Mouse (Mus musculus) MEL-GATA-1-ER (cell line): Measurements from ENCODE around the gene Dusp22.

Source experiments
- DNase-seq: peaks from one replicate; pipeline ENCODE4 v3.0.0-alpha.2; 2012; ENCODE audit warnings: low read depth; ENCODE audit errors: extremely low read depth

The Dusp22 gene

DNA sequence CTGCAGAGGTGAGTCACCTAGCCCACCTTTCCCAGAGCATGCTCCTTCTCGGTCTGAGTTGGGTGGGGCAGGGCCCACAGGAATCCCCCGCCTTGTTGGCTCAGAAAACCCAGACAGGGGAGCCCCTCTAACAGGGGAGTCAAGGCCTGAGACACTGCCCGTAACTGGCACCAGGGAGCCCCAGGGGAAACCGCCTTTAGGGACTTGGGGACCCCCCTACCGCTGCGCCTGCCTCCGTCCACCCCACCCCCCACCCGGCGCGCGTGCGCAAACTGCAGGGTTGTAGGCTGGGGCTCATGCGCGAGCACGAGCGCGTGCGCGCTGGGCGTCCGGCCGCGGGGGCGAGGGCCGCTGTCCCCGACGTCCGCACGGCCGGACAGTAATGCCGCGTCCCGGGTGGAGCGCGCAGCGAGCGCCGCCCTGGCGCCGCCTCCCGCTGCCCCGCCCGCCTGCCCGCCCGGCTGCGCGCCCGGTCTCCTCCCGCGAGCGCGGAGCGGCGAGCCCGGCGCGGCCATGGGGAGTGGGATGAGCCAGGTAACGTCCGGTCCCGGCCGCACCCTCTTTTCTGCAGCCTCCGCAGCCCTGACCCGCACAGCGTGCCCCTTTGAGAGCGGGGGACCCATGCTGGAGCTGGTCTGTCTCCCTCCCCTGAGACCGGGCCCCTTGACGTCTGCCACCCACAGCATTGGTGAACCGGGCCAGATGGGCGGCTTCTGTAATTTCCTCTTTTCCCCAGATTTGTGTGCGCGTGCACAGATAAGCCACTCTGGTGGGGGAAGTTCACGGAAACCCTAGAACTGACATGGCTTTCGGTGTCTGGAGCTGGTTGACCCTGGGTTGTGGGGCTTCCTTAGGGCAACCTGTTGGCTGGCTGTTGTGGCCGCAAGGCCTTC, at the start of gene Dusp22:
Gene Dusp22 (plus strand): TSS at position 387 of the 893 bp plus-strand sequence.
- no peak for DNase-seq

DNA sequence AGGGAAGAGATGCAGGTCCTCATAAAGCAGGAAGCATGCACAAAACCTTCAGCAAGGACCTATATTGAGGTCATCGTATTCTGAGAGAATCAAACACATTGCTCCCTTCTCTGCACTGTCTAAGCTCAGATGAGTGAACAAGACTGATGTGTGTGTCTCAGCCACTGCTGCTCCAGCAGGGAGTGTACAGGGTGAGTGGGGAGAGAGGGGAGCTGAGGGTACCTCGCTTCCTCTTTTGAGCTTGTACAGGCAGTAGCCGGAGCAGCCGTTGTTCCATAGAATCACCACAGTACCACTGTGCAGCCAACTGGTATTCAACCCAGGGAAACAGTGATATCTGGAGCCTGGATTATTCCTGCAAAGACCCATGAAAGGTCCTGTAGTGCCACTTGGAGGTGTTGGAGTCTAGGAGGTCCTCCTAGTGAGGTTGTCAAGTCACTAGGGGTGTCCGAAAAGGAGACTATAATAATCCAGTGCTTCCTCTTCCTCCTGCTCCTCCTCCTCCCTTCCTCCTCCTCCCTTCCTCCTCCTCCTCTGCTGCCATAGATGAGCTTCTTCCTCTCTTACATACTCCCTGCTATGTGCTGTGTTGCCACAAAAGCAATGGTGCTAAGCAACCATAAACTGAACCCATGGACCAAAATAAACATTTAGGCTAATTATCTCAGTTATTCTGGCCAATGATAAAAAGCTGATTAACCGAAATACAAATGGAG, 47.6 kb upstream of the Dusp22 start:
- no peak for DNase-seq

DNA sequence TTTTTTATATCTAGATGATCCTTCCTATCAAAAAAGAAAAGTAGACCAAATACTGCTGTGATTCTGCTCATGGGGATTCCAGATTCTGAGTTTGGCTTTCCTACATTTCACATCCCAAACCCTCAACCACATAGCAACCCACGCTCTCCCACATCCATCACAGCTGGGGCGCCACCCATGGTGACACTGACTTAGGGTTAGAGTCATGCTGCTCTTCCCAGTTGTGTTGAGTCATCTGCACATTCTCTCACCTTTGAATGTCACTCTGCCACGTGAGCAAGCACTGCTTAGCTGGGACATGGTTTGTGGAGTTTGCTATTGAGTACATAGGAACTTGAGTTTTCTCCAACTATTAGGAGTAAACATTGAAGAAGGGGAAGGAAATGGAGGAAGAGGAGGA, 40.1 kb upstream of the Dusp22 start:
- no peak for DNase-seq

DNA sequence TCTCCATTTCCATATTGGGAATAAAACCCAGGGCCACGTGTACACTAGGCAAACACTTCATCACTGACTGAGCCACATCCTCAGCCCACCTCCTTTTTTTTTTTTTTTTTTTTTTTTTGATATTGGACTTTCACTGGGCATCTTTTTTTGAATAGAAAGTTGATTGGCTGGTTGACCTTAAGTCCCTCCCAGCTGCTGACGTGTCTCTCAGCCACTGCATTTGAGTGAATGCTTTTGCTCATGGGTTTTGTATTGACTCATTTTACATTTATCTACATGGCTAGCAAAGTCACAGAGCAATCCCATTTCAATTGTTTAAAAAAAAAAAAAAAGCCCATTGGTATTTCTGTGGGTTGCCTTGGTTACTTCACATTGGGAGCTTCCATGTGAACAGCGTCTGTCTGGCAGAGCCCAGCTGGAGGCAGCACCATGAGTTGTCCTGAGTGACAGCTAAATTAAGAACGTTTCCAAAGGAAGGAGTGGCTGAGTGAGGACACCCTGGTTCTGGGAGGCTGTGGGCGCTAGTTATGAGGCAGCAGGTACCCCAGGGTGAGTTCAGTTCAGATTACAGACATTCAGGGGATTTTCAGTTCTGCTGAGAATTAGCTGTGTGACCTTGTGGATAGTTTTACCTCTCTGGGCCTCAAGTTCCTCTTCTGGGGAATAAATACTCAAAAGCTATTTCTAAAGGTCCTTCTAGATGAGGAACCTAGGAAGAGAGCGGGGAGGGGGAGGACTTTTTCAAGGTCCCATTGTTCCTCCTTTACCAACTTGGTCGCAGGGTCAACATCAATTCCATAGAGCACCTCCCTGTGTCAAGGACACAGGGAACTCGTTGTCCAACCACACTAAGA, 31.4 kb upstream of the Dusp22 start:
- DNase-seq: no peak

DNA sequence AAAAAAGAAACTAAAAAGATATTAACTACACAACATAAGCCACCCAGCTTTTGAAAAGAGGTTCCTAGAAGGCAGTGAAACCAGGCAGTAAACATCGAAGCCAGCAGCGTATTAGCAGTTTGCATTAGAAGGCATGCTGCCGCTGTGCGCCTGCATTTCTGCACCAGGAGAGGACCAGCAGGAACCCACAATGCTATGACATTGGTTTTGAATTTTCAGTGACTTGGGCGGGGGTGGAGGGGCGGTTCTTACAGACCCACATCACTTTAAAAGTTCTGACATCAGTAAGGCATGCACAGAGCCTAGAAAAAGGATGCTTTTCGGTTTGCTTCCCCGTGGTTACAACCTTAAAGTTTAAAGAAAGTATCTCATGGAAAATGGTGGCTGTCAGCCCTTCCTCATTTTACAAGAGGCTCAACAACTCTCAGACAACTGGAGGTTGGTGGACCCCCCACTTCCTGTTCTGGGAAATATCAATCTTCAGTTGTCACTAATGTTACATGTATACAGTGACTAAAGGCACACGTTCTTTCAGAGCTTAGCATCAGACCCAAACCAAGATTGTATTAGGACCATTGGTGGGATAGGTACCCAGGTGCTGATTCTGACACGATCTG, 29.9 kb upstream of the Dusp22 start:
- DNase-seq: no peak

DNA sequence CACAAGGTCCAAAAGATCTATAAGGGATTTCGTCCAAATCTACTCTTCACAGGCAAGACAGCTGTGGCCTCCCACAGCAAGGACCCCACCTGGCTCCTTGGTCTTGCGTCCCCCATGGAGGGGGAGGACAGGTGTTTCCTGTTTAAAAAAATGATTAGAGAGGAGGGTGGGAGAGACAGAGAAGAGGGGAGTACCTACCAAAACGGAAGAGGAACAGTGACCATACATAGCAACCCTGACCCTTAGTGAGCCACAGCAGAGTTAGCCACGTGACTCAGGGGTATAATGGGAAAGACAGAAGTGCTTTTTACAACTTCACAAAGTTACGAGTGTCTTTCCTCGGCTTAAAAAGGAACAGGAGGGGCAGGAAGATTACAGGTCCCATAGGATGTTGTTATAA, 26.8 kb upstream of the Dusp22 start:
- no peak for DNase-seq

DNA sequence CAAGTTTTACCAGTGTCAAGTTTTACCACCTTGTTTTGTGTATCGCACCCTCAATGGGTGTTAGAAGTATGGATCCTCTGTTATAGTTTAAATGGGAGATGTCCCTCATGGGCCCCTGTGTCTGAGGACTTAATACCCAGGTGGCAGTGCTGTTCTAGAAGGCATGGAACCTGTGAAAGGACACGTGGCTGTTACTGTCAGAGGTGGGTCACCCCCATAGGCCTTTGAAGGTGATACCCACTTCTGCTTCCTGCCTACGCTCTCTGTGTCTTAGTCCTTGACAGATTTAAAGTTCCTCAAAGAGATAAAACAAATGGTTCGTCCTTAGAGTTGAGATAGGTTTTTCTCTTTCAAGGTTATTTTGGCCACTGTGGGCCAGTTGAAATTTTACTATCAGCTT, 23.3 kb upstream of the Dusp22 start:
- DNase-seq: no peak

DNA sequence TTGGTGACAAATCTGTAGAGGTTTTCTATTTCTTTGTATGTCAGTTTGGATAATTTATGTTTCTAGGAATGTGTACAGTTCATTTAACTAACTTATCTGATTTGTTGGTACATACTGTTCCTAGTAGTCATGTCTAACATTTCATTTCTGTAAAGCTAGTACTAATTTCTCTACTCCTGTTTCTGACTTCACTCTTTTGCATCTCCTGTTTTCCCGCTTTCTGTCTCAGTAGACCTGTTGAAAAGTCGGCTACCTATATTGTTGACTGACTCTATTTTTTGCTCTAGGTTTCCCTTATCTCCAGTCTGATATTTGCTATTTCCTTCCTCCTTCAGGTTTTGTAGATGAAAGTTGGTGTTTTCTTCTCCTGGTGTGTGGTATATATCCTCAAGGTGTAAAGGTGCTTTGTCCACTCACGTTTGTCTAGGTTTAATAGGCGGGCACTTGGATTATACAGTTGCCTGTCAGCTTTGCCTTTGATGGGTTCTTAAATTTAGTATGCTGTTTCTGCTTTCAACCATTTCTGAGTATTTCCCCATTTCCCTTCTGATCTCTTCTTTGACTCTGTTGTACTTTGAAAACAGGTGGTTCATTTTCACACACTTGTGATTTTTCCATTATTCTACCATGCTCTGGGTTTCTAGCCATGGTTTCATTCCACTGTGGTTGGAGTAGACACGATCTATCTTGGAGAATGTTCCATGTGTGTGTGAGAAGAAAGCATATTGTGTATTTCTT, 21.3 kb upstream of the Dusp22 start:
- DNase-seq: no peak

DNA sequence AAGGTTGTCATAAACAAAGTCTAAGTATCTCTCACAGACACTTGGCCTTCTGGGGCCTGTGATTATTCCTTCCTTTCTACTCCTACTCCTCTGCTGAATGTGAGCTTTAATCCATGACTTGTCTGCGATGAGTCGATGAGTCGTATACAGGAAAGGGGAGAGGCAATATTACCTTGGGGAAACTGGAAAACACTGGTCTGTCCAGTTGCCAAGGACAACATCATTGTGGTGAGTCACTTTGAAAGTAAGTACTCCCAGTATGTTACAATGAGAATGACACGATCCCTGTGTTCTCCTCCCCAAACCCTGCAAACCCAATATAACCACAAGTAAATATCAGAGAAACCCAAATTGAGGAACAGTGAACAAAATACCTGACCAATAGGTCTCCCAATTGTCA, 17.7 kb upstream of the Dusp22 start:
- DNase-seq: no peak

DNA sequence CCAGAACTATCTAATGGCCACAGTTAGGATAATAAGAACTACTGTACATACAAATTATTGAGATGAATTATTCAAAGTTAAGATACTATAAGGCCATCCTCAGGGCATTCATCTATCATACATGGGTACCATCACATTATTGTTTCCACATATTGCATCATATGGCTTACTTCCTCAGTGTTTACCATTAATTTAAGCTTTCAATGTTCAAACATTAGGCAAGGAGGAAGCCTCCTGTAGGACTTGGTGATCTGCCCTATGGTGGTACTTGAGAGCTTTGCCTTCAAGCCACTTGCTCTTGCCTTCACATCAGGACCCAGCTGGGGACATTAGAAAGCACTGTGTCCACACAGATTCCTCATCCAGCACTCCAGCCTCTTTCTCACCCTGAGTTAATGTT, 11.3 kb upstream of the Dusp22 start:
- DNase-seq: no peak

DNA sequence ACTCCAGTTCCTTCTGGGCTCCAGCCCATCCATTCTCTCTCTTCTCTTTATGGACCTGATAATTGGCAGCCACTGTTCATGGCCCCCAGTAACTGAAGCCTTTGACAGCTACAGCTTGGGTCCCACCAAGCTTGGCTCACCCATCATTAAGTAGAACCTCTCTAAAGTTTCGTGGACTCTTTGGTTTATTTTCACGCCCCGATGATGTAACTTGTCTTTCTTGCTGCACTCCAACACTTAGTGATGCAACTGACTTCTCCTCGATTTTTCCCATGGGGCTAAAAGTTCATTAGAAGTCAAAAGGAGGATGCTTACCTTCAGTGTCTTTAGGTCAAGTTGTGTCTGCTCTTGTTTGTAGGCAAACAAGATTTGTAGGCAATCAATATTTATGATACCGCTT, 10.6 kb upstream of the Dusp22 start:
- DNase-seq: no peak

DNA sequence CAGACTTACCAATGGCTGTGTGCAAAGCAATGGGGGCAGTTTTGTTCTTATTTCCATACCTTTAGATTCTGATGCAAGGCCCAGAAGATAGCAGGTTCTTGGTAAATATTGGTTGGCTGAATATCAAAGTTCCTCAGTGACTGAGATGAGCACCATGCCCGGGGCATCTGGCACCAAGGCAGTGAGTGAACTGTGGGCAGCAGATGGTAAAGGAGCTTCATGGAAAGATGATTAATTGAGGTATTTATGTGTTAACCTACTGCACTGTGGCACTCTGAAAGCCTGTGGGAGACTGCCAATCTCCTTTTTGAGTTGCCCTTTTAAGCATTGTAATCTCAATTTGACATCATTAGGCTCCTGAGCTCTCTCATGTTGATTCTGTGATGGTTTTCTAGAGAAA, 9.1 kb upstream of the Dusp22 start:
- no peak for DNase-seq

DNA sequence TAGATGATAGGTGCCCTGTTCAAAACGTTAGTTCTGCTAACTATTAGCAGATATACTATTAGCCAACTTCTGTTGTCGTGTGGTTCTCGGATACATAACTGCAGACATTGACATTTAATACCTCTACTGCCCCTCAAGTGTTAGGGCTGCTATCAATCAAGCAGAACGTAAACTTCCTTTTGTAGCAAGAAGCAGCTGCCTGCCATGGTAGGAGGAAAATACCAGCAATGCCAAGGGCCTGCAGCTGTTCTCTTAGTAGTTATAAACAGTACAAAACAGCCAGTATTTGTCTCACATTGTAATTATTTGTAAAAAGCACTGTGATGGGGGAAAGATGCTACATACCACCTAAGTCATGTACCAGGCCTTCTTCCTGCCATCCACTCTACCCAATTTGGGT, 6.7 kb upstream of the Dusp22 start:
- DNase-seq: no peak

DNA sequence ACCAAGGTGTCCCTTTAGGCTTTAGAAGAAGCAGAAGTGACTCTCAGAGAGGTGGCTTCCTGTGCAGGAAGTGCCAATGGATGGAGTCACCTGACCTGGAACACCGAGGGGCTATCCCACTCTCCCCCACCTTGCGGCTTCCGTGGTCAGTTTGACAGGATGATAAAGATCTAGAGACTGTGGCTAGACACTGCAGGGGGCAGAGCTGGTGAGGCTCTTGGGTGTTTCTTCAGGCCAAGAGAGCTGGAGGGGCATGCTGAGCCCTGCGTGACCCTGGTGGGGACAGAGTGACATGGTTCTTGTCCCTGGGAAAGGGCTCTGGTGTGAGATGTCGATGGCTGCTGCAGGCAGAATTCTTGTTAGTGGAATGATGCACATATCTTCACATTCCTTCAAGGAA, 5.3 kb upstream of the Dusp22 start:
- no peak for DNase-seq

DNA sequence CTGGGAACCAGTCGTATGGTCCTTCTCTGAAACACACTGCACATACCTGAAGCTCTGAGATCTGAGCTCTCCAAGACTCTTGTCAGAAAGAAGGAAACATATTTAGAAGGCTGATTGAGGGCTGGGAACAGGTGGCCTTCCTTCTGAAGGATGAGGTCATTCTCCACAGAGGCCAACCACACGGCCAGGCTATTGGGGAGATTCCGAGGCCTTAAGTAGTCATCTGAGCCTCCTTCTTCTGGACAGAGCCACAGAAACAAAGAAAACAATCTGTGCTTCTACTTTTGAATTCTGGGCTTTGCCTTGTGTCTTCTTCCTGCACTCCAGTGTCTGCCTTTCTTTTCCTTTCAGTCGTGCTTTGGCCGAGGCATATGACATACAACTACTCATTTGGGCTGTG, 2.9 kb upstream of the Dusp22 start:
- DNase-seq: no peak

DNA sequence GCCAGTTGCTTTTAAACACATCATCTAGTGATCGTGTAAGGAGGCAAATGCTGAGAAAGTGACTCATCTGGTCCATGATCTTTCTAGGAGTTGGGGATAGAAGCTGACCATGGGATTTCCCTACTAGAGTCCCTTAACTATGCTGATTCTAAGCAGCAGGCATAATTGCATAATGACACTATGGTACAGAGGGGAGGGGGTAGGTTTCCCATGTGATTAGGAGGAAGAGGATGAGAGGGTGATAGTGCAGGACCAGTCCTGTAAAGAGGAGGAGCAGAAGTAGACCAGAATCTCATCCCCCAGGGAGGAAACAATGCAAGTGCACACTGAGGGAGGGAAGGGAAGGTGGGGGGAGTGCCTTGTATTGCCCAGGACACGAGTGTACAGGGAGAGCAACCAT, 2.0 kb upstream of the Dusp22 start:
- no peak for DNase-seq

DNA sequence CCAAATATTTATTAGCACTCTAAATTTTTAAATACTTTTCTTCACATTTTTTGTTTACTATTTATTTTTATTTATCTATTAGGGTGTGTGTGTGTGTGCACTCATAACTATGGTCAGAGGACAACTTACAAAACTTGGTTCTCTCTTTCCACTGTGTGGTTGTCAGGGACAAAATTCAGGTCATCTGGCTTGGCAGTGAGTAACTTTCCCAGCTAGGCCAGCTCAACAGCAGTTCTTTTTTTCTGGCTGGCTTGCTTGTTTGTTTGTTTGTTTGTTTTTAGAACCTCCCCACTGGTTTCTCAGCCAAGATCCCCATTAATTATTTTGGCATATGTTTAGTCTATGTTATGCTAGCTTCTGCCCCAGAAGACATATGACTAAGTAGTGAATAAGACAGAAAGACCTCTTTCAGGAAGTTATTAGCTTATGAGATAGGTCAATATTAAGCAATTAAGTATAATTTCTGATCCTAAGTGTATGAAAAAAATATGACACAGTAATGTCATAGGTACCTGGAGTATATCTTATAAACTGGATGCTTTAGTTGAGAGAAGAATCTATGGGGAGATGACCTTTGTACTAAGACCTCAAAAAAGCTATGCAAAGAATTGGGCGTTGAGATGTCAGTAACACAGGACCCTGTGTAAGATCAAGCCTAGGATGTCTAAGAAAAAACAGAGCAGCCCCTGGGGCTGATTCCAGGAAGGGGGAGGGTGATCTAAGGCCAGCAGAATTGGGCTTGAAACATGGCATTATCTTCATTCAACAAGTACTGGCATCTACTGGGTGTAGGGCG, 1.4 kb upstream of the Dusp22 start:
- DNase-seq: no peak

DNA sequence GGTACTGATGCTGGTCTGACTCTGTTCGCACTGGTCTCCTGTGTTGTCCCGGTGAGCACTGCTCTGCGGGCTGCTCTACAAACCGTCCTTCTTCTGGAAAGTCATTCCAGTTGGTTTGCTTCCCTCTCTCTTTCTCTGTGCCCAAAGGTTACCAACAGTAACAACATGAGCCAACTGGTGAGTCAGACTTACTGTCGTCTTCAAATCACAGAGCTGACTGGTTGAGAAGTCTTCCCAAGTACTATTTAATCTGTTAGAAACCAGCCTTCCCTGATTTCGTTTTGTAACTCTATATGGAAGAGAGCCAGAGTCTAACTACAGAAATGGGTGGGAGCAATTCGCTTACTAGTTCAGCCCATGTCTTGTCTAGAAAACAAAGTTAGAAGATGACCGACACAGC, 5.5 kb downstream of the Dusp22 start:
- DNase-seq: no peak

DNA sequence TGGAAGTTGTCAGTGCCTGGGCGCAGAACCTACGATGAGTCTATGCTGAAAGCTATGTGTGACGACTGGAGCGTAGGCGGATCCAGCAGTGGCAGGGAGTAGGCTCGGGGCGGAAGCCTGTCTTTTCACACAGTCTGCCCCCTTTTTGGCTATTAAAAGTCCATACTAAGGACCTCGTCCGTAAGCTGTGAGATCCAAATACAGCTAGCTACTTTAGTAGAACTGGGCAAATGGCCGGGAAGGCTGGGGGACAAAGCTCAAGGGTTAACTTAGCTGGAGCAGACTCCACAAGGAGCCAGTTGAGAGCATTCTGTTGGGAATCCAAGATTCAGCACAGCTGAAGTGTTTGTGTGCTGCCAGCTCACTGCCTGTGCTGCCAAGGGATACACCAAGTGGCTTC, 6.7 kb downstream of the Dusp22 start:
- no peak for DNase-seq

DNA sequence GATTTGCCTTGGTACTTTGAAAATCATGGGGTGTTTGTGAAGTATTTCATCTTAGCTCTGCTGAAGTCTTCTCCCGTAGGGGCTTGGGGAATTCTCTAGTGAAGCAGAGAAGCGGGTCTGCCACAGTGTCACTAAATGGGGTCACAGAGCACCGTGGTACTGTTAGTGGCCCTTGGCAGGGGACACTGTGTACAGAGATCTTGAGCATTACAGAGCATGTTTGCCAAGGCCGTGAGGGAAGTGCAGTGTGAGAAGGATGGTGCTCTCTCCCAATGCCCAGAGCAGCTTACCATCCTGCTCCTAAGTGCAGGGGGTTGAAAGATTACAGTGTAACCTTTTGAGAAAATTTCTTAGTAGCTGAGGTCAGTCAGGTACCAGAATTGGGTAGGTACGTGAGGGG, 8.5 kb downstream of the Dusp22 start:
- no peak for DNase-seq
